Mouse (Mus musculus) 3T3-L1 (cell line): ENCODE measurements around the gene Cenpt.

Experiments used
- DNase-seq: peaks from one replicate; pipeline ENCODE4 v3.0.0-alpha.2; 2015; ENCODE audit warnings: low read depth, low spot score

Cenpt gene

DNA sequence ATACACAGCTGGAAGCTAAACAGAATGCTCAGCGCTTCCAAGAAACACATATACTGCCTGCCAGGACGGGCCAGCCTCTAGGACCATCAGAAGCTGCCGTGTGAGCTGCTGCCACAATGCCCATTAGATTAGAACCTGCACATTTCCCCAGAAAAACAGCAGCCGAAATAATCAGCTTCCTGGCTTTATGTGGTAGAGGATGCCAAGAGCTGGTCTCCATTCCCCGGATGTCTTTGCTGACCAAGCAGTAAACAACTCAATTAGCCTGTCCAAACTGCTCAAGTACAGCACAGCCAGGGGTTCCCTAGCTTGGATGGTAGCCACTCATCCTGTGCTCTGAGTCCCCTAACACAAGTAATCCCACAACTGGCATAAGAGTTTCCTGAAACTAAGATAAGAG is 45.3 kb downstream of the Cenpt start:
- DNase-seq = no peak

DNA sequence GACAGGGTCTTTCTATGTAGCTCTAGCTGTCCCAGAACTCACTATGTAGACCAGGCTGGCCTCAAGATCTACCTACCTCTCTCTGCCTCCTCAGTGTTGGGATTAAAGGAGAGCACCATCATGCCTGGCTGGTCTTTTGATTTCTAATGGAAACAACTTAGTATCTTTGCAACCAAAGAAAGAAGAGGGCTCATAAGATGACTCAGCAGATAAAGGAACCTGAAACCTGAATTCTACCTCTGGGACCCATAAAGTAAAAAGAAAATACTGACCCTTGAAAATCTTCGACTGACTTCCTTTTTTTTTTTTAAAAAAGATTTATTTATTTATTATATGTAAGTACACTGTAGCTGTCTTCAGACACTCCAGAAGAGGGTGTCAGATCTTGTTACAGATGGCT is 47.1 kb downstream of the Cenpt start:
- DNase-seq = no peak

DNA sequence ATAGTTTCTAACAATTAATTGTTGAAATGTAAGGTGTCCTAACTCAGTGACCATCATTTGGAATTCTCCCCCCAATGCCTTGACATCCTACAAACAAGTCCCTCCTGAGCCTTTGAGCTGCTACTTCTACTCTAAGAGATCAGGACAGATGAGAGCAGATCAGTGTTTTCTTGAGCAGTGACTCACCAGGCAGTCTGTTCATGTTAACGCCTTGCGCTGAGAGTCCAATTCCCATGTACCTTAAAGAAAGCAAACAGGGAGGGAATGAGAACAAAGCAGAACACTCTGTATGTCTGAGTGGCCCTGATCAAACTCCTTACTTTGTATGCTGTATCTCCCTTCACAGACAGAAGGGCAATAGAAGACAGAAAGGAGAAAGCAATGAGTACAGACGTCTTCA is 47.7 kb downstream of the Cenpt start:
- no peak for DNase-seq

DNA sequence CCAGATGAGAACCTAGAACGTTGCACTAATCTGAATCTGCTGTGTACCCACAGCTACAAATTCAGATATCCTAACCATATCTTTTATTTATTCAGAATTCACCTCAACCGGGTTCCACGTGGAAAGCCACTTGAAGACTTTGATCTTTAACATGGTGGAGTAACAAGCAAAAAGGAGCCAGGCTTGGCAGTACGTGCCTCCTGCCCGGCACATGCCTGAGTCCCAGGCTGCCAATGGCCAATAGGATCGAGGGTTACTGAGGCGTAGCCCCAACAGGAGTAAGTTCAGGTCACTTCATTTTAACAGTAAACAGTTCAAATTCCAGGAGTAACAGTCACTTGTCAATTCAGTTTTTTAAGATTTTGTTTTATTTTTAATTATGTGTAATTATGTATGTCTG is 48.3 kb downstream of the Cenpt start:
- DNase-seq = no peak

DNA sequence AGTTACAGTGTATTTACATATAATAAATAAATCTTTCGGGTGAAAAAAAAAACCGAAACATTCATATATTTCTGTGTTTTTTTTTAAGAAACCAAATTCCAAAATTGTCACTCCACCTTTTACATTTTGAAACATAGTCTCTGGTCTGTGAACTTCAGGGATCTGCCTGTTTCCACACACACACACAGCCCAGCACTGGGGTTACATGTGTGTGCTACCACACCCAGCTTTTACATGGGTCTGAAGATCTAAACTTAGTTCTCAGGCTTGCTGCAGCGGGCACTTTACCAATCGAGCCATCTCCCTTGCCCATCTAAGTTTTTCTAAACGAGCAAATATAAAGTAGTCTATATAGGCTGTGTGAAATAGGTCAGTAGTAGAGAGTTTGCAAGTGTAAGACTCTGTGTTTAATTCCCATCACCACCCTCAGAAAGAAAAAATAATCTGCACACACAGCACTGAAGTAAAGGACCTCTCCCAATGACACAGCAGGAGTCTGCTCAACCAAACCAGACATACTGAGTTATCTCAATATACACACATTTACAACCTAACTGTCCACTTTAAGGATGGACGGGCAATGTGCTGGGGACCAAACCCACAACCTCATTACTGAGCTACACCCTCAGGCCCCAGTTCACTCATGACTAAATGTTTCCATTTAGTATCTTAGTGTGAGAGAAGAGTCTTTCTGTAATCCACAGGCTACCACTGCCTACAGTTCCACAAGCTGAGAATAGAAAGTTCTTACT is 51.7 kb downstream of the Cenpt start:
- no peak for DNase-seq

DNA sequence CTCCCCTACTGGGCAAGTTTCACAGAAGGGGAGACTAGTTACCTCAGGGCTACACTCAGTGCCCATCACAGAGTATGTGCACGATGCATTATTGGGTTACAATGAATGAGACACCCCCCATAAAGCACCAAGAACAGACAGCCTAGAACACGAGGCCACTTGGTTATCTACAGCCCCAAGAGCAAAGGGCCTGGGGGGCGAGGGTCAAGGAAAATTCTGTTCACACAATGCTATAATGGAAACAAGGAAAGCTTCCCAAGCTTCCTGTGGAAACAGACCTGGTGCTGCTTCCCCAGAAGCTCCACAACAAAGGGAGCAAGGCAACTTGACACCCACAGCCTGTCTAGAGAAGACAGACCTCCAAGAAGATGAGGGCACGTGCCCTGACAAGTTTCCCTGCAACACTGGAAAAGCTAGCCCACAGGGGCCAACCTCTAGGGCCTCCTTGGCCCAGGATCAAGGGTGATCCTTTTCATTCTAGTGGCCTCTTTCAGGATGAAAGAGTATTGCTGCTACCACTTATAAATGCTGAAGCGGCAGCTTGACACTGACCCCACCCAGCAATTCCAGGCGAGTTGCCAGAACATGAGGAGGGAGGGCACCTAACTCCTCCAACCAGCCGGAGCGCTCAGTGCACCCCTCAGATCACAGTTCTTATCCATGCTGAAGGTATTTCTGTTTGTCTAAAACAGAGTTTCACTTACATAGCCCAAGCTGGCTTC is 53.8 kb downstream of the Cenpt start:
- DNase-seq = peak; percentile 53

DNA sequence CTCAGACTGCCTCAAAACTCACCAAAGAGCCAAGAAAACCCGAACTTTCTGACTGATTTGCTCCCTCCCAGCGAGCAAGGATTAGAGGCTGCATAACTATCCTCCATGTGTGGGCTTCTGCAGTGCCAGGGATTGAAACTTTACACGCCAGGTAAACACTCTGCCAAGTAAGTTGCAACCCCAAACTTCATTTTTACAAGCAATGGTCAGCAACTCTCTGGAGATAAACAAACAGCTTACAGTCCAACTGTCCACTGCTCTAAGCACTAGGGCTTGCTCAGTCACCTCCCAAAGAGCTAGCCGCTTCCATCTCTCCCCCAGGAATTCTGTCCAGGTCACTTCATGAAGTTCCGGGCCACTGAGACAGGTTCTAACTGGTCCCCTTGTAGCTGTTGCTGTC is 54.7 kb downstream of the Cenpt start:
- no peak for DNase-seq

DNA sequence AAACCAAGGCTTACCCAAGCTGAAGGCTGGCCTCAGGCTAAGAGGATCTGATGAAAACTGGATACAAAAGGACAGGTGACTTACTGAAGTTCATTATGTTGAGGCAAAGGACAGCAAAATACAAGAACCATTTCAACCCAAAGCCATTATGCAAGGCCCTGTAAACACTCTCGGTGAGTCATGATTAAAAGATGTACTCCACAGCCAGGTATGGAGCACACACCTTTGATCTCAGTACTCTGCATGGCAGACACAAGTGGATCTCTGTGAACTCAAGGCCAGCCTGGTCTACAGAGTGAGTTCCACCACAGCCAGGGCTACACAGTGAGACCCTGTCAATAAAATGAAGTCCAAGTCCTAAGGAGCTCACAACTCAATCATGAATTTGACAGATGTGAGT is 57.3 kb downstream of the Cenpt start:
- no peak for DNase-seq
